Mouse (Mus musculus) G1E (cell line): ENCODE results near the gene Gm15013.
"Not testable (repeated sequence)": the region's sequence is repeated elsewhere in the genome, so short reads cannot be mapped to it uniquely, and the experiment has no call there.

Experiments
- CTCF ChIP-seq: IDR thresholded peaks from 2 replicates; pipeline ENCODE4 v1.5.1; 2012; ENCODE audit warnings: low read depth, low read length, inconsistent platforms, mixed read lengths
- GATA1 ChIP-seq: IDR thresholded peaks from 2 replicates; pipeline ENCODE4 v1.6.1; 2012; ENCODE audit warnings: borderline replicate concordance, low read length, inconsistent platforms, mixed read lengths

DNA sequence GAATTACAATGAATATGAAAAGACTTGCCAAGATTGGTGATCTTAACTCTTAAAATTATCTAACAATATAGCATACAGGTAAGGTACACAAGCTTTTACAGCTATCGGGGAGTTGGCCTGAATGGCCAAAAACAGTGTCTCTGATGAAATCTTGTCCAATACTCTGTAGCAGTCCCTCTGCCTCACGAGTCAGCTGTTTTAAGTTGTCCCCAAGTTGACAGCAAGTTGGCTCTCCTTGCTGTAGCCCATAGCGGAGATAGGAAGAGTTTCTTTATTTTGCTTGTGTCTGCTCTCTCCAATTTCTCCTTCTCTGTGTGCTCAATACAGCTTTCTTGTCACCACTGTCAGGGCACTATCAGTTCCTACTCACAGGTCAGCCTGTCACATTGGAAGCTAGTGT is 44.4 kb upstream of the Gm15013 start:
- not testable (repeated sequence) for TF ChIP-seq CTCF, GATA1
